Mouse (Mus musculus): ENCODE data around the gene Ap1s3. TPM values are rescaled to one million over a fixed set of nuclear protein-coding genes. Genes with fewer than 3 reads are reported as not detected.

Ap1s3 gene
- total and polyA plus RNA-seq, 3 experiments, result 4.9 to 15.5 (median 5.9) TPM

GRCm38 (mm10) chr1:79598385-79599178 lies 73.2 kb downstream of the Ap1s3 start:
- H3K4me3 ChIP-seq (ENCODE audit: low read depth, low read length), result no peak overlapping the region
- ATAC-seq (ENCODE audit: extremely low read depth, insufficient number of reproducible peaks, low FRiP score, poor library complexity, severe bottlenecking) (no peak), DNase-seq (ENCODE audit: low spot score) (no peak)
- TF ChIP-seq POLR2AphosphoS5 (IDR thresholded peaks at IDR 0.05; ENCODE audit: insufficient replicate concordance, low read depth, low read length) (no peak), GATA2 (IDR thresholded peaks at IDR 0.05; ENCODE audit: borderline replicate concordance, low read depth, low read length) (no peak), TAL1 (conservative IDR thresholded peaks at IDR 0.05; ENCODE audit: low read depth, low read length) (no peak), GATA1 (IDR thresholded peaks at IDR 0.05; ENCODE audit: borderline replicate concordance, low read length) (no peak), CTCF (IDR thresholded peaks at IDR 0.05; ENCODE audit: low read depth, low read length) (no peak)
- H3K4me1 ChIP-seq (ENCODE audit: insufficient read depth, low read depth, low read length), result no peaks in the 10 kb centered on the region
- no peaks in the 10 kb centered on the region for H3K27me3 ChIP-seq (ENCODE audit: insufficient read depth, low read length)
- no peaks in the 10 kb centered on the region for H3K36me3 ChIP-seq (replicated peaks)
- H3K9me3 ChIP-seq (replicated peaks), result no peaks in the 10 kb centered on the region

DNA sequence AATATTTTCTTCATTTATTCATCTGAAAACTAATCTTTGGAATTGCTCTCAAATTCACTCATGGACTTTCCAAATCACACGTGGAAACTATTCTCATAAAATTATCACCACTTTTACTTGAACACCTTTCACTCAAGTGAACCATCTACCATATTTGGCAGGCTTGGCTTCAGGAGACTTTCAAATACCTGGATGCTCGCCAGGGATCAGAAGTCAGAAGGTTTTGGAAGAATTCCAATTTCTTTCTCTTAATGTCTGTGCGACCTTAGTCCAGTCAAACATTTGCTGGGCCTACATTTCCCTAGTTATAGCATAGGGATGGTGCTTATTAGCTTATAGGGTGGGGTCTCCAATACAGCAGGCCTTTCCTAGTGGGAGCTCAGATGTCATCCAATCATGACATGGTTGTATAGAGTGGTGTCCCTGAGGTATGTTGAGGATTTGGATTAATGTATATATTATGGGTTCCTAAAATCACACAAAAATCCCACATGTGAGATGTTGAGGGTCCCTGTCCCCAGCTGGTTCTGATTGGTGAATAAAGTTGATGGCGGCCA lies 79.0 kb downstream of the Ap1s3 start:
- no peaks in the 10 kb centered on the region for H3K9me3 ChIP-seq (replicated peaks)
- no peak for TF ChIP-seq CTCF (IDR thresholded peaks at IDR 0.05; ENCODE audit: low read depth, low read length)
- TF ChIP-seq GATA1 (IDR thresholded peaks at IDR 0.05; ENCODE audit: borderline replicate concordance, low read length), result no peak
- TF ChIP-seq POLR2AphosphoS5 (IDR thresholded peaks at IDR 0.05; ENCODE audit: insufficient replicate concordance, low read depth, low read length), result no peak
- no peak for TF ChIP-seq GATA2 (IDR thresholded peaks at IDR 0.05; ENCODE audit: borderline replicate concordance, low read depth, low read length)
- no peak for TF ChIP-seq TAL1 (conservative IDR thresholded peaks at IDR 0.05; ENCODE audit: low read depth, low read length)
- H3K36me3 ChIP-seq (replicated peaks), result no peaks in the 10 kb centered on the region
- no peak overlapping the region for H3K4me3 ChIP-seq (ENCODE audit: low read depth, low read length)
- H3K4me1 ChIP-seq (ENCODE audit: insufficient read depth, low read depth, low read length), result no peaks in the 10 kb centered on the region
- no peaks in the 10 kb centered on the region for H3K27me3 ChIP-seq (ENCODE audit: insufficient read depth, low read length)
- no peak for ATAC-seq (ENCODE audit: extremely low read depth, insufficient number of reproducible peaks, low FRiP score, poor library complexity, severe bottlenecking)
- DNase-seq (ENCODE audit: low spot score), result no peak

GRCm38 (mm10) chr1:79591091-79591490 lies 80.7 kb downstream of the Ap1s3 start:
- H3K4me1 ChIP-seq (ENCODE audit: insufficient read depth, low read depth, low read length), result no peaks in the 10 kb centered on the region
- DNase-seq (ENCODE audit: low spot score) (no peak), ATAC-seq (ENCODE audit: extremely low read depth, insufficient number of reproducible peaks, low FRiP score, poor library complexity, severe bottlenecking) (no peak)
- H3K36me3 ChIP-seq (replicated peaks), result no peaks in the 10 kb centered on the region
- no peak overlapping the region for H3K4me3 ChIP-seq (ENCODE audit: low read depth, low read length)
- no peaks in the 10 kb centered on the region for H3K9me3 ChIP-seq (replicated peaks)
- no peaks in the 10 kb centered on the region for H3K27me3 ChIP-seq (ENCODE audit: insufficient read depth, low read length)
- TF ChIP-seq GATA2 (IDR thresholded peaks at IDR 0.05; ENCODE audit: borderline replicate concordance, low read depth, low read length), result no peak
- TF ChIP-seq POLR2AphosphoS5 (IDR thresholded peaks at IDR 0.05; ENCODE audit: insufficient replicate concordance, low read depth, low read length), result no peak
- TF ChIP-seq TAL1 (conservative IDR thresholded peaks at IDR 0.05; ENCODE audit: low read depth, low read length), result no peak
- TF ChIP-seq GATA1 (IDR thresholded peaks at IDR 0.05; ENCODE audit: borderline replicate concordance, low read length), result no peak
- TF ChIP-seq CTCF (IDR thresholded peaks at IDR 0.05; ENCODE audit: low read depth, low read length), result no peak

DNA sequence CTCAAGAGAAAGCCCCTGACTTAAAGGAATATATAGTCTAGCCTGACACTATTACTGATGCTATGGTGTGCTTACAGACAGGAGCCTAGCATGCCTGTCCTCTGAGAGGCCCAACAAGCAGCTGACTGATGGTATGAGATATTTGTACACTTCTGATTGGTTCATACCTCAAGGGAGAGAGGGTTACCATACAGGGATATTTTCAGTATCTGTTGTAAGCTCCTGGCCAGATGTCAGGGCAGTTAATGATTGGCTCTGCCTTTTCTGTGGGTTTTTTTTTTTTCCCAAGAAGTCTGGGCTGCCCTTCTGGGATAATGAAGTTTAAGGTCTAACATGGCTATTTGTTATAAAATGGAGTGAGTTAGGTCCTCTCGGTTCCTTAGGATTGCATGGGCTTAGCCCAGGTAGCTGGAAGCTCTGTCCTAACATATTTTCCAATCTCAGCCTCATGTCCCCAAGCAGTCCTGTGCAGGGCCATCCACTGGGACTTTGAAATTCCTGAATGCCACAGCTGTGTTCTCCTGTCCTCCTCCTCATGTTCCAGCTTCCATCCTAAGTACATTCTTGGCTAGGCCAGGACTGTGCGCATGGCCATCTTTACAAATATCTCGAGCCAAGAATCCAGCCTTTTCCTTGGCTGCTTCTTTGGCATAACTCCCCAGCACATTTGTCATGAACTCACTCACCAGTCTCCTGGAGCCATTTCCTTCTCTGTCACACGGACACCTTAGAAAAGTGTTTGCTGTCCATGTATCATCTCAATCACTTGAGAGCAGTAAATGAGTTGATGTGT lies 81.6 kb downstream of the Ap1s3 start:
- no peaks in the 10 kb centered on the region for H3K36me3 ChIP-seq (replicated peaks)
- no peaks in the 10 kb centered on the region for H3K4me1 ChIP-seq (ENCODE audit: insufficient read depth, low read depth, low read length)
- DNase-seq (ENCODE audit: low spot score), result no peak
- H3K27me3 ChIP-seq (ENCODE audit: insufficient read depth, low read length), result no peaks in the 10 kb centered on the region
- TF ChIP-seq TAL1 (conservative IDR thresholded peaks at IDR 0.05; ENCODE audit: low read depth, low read length) (no peak), POLR2AphosphoS5 (IDR thresholded peaks at IDR 0.05; ENCODE audit: insufficient replicate concordance, low read depth, low read length) (no peak), GATA2 (IDR thresholded peaks at IDR 0.05; ENCODE audit: borderline replicate concordance, low read depth, low read length) (no peak), GATA1 (IDR thresholded peaks at IDR 0.05; ENCODE audit: borderline replicate concordance, low read length) (no peak)
- H3K4me3 ChIP-seq (ENCODE audit: low read depth, low read length), result no peak overlapping the region
- no peak for ATAC-seq (ENCODE audit: extremely low read depth, insufficient number of reproducible peaks, low FRiP score, poor library complexity, severe bottlenecking)
- no peaks in the 10 kb centered on the region for H3K9me3 ChIP-seq (replicated peaks)

DNA sequence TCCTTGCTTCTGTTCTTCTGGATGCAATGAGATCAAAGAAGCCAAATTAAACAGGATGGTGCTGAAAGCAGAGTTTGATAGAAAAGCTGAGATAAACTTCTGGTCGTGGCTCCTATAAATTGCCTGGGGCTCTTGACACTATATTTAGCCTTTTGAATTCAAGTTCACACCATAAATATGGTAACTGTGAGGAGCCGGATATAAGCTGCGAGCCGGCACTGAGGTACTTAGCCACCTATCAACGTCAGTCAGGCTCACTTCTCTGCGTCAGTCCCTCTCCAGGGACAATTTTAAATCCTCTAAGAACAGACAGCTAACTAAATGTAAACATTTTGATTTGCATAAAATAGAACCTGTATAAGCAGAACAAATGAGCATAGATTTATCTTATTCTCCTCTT lies 82.3 kb downstream of the Ap1s3 start:
- no peaks in the 10 kb centered on the region for H3K9me3 ChIP-seq (replicated peaks)
- ATAC-seq (ENCODE audit: extremely low read depth, insufficient number of reproducible peaks, low FRiP score, poor library complexity, severe bottlenecking), result no peak
- no peaks in the 10 kb centered on the region for H3K4me1 ChIP-seq (ENCODE audit: insufficient read depth, low read depth, low read length)
- TF ChIP-seq CTCF (IDR thresholded peaks at IDR 0.05; ENCODE audit: low read depth, low read length) (no peak), TAL1 (conservative IDR thresholded peaks at IDR 0.05; ENCODE audit: low read depth, low read length) (no peak)
- H3K4me3 ChIP-seq (ENCODE audit: low read depth, low read length), result no peak overlapping the region
- no peaks in the 10 kb centered on the region for H3K27me3 ChIP-seq (ENCODE audit: insufficient read depth, low read length)
- no peak for DNase-seq (ENCODE audit: low spot score)
- H3K36me3 ChIP-seq (replicated peaks), result no peaks in the 10 kb centered on the region

- Histone ChIP-seq H3K4me1 (ENCODE audit: insufficient read depth, low read depth, low read length) (no peaks in the 10 kb centered on the region), H3K36me3 (replicated peaks) (no peaks in the 10 kb centered on the region), H3K4me3 (ENCODE audit: low read depth, low read length) (no peak overlapping the region), H3K9me3 (replicated peaks) (no peaks in the 10 kb centered on the region), H3K27me3 (ENCODE audit: insufficient read depth, low read length) (no peaks in the 10 kb centered on the region)
- DNase-seq (ENCODE audit: low spot score) (no peak), ATAC-seq (ENCODE audit: extremely low read depth, insufficient number of reproducible peaks, low FRiP score, poor library complexity, severe bottlenecking) (no peak; the same call in 1 of the 2 replicates)
- TF ChIP-seq TAL1 (conservative IDR thresholded peaks at IDR 0.05; ENCODE audit: low read depth, low read length), result no peak
- no peak for TF ChIP-seq GATA2 (IDR thresholded peaks at IDR 0.05; ENCODE audit: borderline replicate concordance, low read depth, low read length)
- TF ChIP-seq CTCF (IDR thresholded peaks at IDR 0.05; ENCODE audit: low read depth, low read length), result no peak
- no peak for TF ChIP-seq GATA1 (IDR thresholded peaks at IDR 0.05; ENCODE audit: borderline replicate concordance, low read length)
- no peak for TF ChIP-seq POLR2AphosphoS5 (IDR thresholded peaks at IDR 0.05; ENCODE audit: insufficient replicate concordance, low read depth, low read length)
Observed at GRCm38 (mm10) chr1:79581136-79581679, 90.6 kb downstream of the Ap1s3 start.

Data from G1E (cell line).